Mouse (Mus musculus) heart, adult 2 months (tissue): ENCODE measurements around the gene Arid5b. TPM values are rescaled to one million over a fixed set of nuclear protein-coding genes. Genes with fewer than 3 reads are reported as not detected.

Source experiments
- DNase-seq, 2 experiments: peaks; one replicate each; pipeline ENCODE4 v3.0.0; 2021
- H3K27ac ChIP-seq: fragments of 200-600 bp; 2 replicates; pipeline ENCODE4 v1.8.1; 2022
- H3K27me3 ChIP-seq: fragments of 200-500 bp; 2 replicates; pipeline ENCODE4 v1.6.1; 2012; ENCODE audit warnings: mild to moderate bottlenecking, low read length, inconsistent platforms, mixed read lengths; ENCODE audit not compliant: control insufficient read depth, insufficient read depth
- H3K36me3 ChIP-seq: fragments of 200-500 bp; 2 replicates; pipeline ENCODE4 v1.6.1; 2012; ENCODE audit warnings: low read length, inconsistent platforms; ENCODE audit not compliant: control insufficient read depth, insufficient read depth
- H3K4me1 ChIP-seq: fragments of 200-500 bp; 2 replicates; pipeline ENCODE4 v1.6.1; 2011; ENCODE audit warnings: low read length; ENCODE audit not compliant: control insufficient read depth, insufficient read depth
- H3K4me3 ChIP-seq: fragments of 200-600 bp; 2 replicates; pipeline ENCODE4 v1.8.1; 2022
- H3K79me2 ChIP-seq: fragments of 200-500 bp; replicated peaks from 2 replicates; pipeline ENCODE4 v1.6.1; 2012; ENCODE audit warnings: mild to moderate bottlenecking, inconsistent platforms, low read length, moderate library complexity, mixed read lengths; ENCODE audit not compliant: control insufficient read depth, insufficient read depth
- H3K9ac ChIP-seq: fragments of 200-500 bp; 2 replicates; pipeline ENCODE4 v1.6.1; 2012; ENCODE audit warnings: low read depth, mild to moderate bottlenecking, control low read depth, inconsistent platforms, low read length, mixed read lengths
- CTCF ChIP-seq: fragments of 200-600 bp; IDR thresholded peaks from 2 replicates; pipeline ENCODE4 v1.8.1; 2022; ENCODE audit warnings: antibody characterized with exemption, mild to moderate bottlenecking, moderate library complexity
- EP300 ChIP-seq: fragments of 200-500 bp; IDR thresholded peaks from 2 replicates; pipeline ENCODE4 v1.6.1; 2011; ENCODE audit warnings: low read depth, low read length, control low read depth; ENCODE audit not compliant: insufficient read depth
- POLR2A ChIP-seq: fragments of 200-500 bp; IDR thresholded peaks from 2 replicates; pipeline ENCODE4 v1.6.1; 2011; ENCODE audit warnings: mild to moderate bottlenecking, low read depth, low read length, control low read depth; ENCODE audit not compliant: insufficient read depth
- WGBS: fragments of 180-500 bp; shearing (Covaris S2); methylation state at CpG from one replicate; pipeline ENCODE4 v1.1.7; 2018; 5-methylcytosine and 5-hydroxymethylcytosine counted together
- intact Hi-C: fragments of 180-260 bp; cut with DNase I; formaldehyde crosslinking; loops from one replicate; pipeline ENCODE4 v1.15.1; 2025
- polyA plus RNA-seq: library from polyadenylated mRNA; depleted of rRNA; stranded (reverse); fragments of >200 nt; gene quantifications from 2 replicates; pipeline ENCODE4 v1.2.3, GENCODE M21; 2012
- total RNA-seq, 2 experiments: library from RNA; stranded (reverse); gene quantifications; 2 replicates each; pipeline ENCODE4 v1.2.3; 2021

The Arid5b gene
- total and polyA plus RNA-seq, 3 experiments: 6.3 to 22.5 (median 21.1) TPM

DNA sequence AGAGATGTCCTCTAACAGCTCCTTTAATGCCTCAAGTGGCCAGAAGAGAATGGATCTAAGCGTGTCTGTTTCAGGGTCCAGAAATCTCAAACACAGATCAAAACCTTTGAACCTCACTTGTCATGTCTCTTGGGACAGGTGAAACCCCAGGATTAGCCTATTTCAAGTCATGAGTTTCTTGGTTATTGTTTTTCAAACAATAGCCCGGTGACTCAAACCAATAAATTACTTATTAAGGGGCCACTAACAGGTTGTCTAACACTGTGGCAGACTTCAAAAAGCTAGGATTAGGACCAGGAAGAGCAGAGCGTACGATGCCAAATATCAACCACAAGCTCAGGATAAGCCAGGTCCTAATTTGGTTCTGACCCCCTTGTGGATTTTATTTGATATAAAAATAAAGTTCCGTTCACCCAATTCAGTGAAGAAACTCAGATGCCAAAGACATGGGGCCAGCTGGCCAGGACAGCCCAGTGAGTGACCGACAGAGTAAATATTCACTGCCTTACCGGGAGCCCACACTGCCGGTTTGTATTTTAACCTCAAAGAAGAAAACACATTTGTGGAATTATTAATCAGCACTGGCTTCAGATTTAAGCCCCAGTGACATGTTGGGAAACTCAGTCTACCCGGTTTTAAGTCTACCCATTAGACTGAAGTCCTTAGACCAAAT, 15.1 kb downstream of the Arid5b start:
- H3K4me3 ChIP-seq: no peak overlapping the region
- intact Hi-C loops: no loop called here

GRCm38 (mm10) chr10:68259601-68260000, 18.9 kb downstream of the Arid5b start:
- intact Hi-C loops: no loop called here
- Histone ChIP-seq H3K9ac (no peak overlapping the region), H3K79me2 (no peaks in the 10 kb centered on the region), H3K4me3 (no peak overlapping the region), H3K4me1 (no peaks in the 10 kb centered on the region; the same call in 1 of the 2 replicates), H3K27ac (no peak overlapping the region), H3K36me3 (no peaks in the 10 kb centered on the region), H3K27me3 (no peaks in the 10 kb centered on the region)
- no peak for DNase-seq
- WGBS: 69% methylated on average over 4 of the region's 4 CpGs
- TF ChIP-seq CTCF (no peak), POLR2A (no peak), EP300 (no peak)

More for the DNA sequence above, 15.1 kb downstream of the Arid5b start:
- Histone ChIP-seq H3K27ac (no peak overlapping the region), H3K36me3 (no peaks in the 10 kb centered on the region), H3K79me2 (no peaks in the 10 kb centered on the region), H3K4me1 (no peaks in the 10 kb centered on the region; the same call in 1 of the 2 replicates), H3K9ac (no peak overlapping the region), H3K27me3 (no peaks in the 10 kb centered on the region)
- no peak for DNase-seq
- WGBS: 86% methylated on average over 9 of the region's 9 CpGs
- TF ChIP-seq POLR2A (no peak), EP300 (no peak), CTCF (no peak)

GRCm38 (mm10) chr10:68257358-68258056, 21.0 kb downstream of the Arid5b start:
- H3K36me3 ChIP-seq: no peaks in the 10 kb centered on the region
- no peak overlapping the region for H3K27ac ChIP-seq
- H3K9ac ChIP-seq: no peak overlapping the region
- intact Hi-C loops: no loop called here
- 88% methylated on average over 10 of the region's 10 CpGs for WGBS
- H3K27me3 ChIP-seq: no peaks in the 10 kb centered on the region
- no peak overlapping the region for H3K4me3 ChIP-seq
- no peaks in the 10 kb centered on the region for H3K79me2 ChIP-seq
- DNase-seq: no peak
- TF ChIP-seq POLR2A (no peak), EP300 (no peak), CTCF (no peak)
- no peaks in the 10 kb centered on the region for H3K4me1 ChIP-seq

DNA sequence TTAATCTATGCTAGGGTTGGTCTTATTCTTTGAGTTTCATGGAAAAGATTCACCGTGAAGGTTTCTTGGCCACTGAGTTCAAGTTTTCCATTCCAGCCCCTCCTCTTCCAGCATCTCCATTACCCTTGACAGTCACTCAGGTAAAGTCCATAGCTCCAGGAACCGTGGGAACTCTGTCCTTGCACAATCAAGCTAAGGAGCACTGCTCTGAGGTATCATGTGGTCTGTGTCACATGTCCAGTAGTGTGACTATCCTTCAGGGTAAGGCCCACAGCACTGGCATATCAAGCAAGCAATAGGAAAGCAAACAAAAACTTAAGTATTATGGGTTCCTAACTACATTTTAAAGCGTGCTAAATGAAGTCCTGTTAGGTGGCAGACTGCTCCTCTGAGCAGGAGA, 22.4 kb downstream of the Arid5b start:
- intact Hi-C loops: no loop called here
- WGBS: 85% methylated on average over 3 of the region's 3 CpGs
- H3K4me1 ChIP-seq: no peaks in the 10 kb centered on the region
- no peak overlapping the region for H3K4me3 ChIP-seq
- H3K27ac ChIP-seq: no peak overlapping the region
- H3K79me2 ChIP-seq: no peaks in the 10 kb centered on the region
- DNase-seq: no peak
- no peaks in the 10 kb centered on the region for H3K36me3 ChIP-seq
- no peak overlapping the region for H3K9ac ChIP-seq
- TF ChIP-seq POLR2A (no peak), EP300 (no peak), CTCF (no peak)
- H3K27me3 ChIP-seq: no peaks in the 10 kb centered on the region

DNA sequence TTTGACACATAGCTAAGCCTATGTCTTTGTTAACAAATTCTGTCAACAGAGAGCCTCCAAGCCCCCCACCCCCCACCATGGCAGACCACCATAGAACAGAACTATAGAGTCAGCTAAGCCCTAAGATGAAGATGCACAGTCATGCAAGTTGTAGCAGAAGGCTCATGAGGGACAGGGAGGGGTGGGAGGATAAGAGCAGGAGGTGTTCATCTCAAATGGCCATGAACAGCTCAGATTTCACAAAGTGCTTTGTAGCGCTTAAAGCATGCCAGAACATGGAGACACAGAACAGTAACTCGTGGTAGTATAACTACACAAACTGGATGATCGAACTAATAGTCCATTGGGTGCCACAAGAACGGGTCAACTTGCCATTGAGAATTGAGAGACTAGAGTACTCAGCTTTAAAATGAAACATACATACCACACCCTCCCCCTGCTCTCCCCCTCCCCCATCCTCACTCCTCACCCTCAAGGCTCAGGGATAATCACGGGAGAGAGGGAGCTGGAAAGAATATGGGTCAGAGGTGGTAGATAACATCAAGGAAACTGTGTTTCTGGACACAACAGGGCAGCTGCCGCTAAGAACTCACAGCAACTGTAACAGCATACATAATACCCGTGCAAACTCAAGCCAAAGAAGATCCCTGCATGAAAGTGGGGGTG, 25.0 kb downstream of the Arid5b start:
- Histone ChIP-seq H3K79me2 (no peaks in the 10 kb centered on the region), H3K4me1 (peaks cover 2% of the 10 kb centered on the region; the same call in 1 of the 2 replicates), H3K4me3 (no peak overlapping the region), H3K9ac (no peak overlapping the region), H3K36me3 (peaks cover 3% of the 10 kb centered on the region; the same call in 1 of the 2 replicates), H3K27ac (no peak overlapping the region), H3K27me3 (no peaks in the 10 kb centered on the region)
- DNase-seq: no peak
- 73% methylated on average over 7 of the region's 7 CpGs for WGBS
- intact Hi-C loops: no loop called here
- no peak for TF ChIP-seq CTCF
- TF ChIP-seq POLR2A: no peak
- no peak for TF ChIP-seq EP300
